Mouse (Mus musculus): Measurements from ENCODE around the gene Hmx3. TPM values are rescaled to one million over a fixed set of nuclear protein-coding genes. Genes with fewer than 3 reads are reported as not detected.

Hmx3 gene
- polyA plus RNA-seq, 1 experiment from 2014 or later = 0.33 TPM

- 53% methylated on average over 9 of the region's 9 CpGs for WGBS
- no peak for DNase-seq
- H3K4me2 ChIP-seq (ENCODE audit: low read length) = no peak overlapping the region
- H3K36me3 ChIP-seq (ENCODE audit: control insufficient read depth, insufficient read depth, low read length) = no peaks in the 10 kb centered on the region
- H3K27me3 ChIP-seq (ENCODE audit: control insufficient read depth, insufficient read depth, low read length) = no peaks in the 10 kb centered on the region
- no peaks in the 10 kb centered on the region for H3K9me3 ChIP-seq (ENCODE audit: control insufficient read depth, low read length)
- ATAC-seq (ENCODE audit: low FRiP score, low TSS enrichment) = no peak
- H3K9ac ChIP-seq (replicated peaks; ENCODE audit: low read length) = no peak overlapping the region
- no peak overlapping the region for H3K27ac ChIP-seq (replicated peaks; ENCODE audit: low read depth, low read length)
- no peaks in the 10 kb centered on the region for H3K4me1 ChIP-seq (ENCODE audit: control insufficient read depth, insufficient read depth, low read length)
- no peak overlapping the region for H3K4me3 ChIP-seq (replicated peaks; ENCODE audit: low read depth, low read length)
Observed at GRCm38 (mm10) chr7:131582178-131582577, 39.5 kb downstream of the Hmx3 start.

GRCm38 (mm10) chr7:131585551-131585950 is 42.9 kb downstream of the Hmx3 start:
- Histone ChIP-seq H3K9ac (replicated peaks; ENCODE audit: low read length) (no peak overlapping the region), H3K4me1 (ENCODE audit: control insufficient read depth, insufficient read depth, low read length) (no peaks in the 10 kb centered on the region), H3K4me3 (replicated peaks; ENCODE audit: low read depth, low read length) (no peak overlapping the region), H3K27me3 (ENCODE audit: control insufficient read depth, insufficient read depth, low read length) (no peaks in the 10 kb centered on the region), H3K9me3 (ENCODE audit: control insufficient read depth, low read length) (no peaks in the 10 kb centered on the region), H3K27ac (replicated peaks; ENCODE audit: low read depth, low read length) (no peak overlapping the region), H3K4me2 (ENCODE audit: low read length) (no peak overlapping the region), H3K36me3 (ENCODE audit: control insufficient read depth, insufficient read depth, low read length) (no peaks in the 10 kb centered on the region)
- ATAC-seq (ENCODE audit: low FRiP score, low TSS enrichment) (no peak), DNase-seq (no peak)
- 90% methylated on average over 5 of the region's 5 CpGs for WGBS

Other genes with a start within 250 kb of the Hmx3 start
- gene Cuzd1, start 220.6 kb upstream of the Hmx3 start, polyA plus RNA-seq (2014; fragmentation: Nextera tagmentation; extraction: Ambion mirVana) = not detected in 2 replicates
- not detected in 2 replicates for gene Fam24b, start 213.4 kb upstream of the Hmx3 start, polyA plus RNA-seq (2014; fragmentation: Nextera tagmentation; extraction: Ambion mirVana)
- 0.42 TPM in 1 of 2 replicates, not detected in the other for gene Fam24a, start 209.0 kb upstream of the Hmx3 start, polyA plus RNA-seq (2014; fragmentation: Nextera tagmentation; extraction: Ambion mirVana)
- gene 2310057M21Rik, start 180.1 kb upstream of the Hmx3 start, polyA plus RNA-seq (2014; fragmentation: Nextera tagmentation; extraction: Ambion mirVana) = 28.8 and 28.9 TPM in 2 replicates
- 42.8 and 46.3 TPM in 2 replicates for gene Pstk, start 171.7 kb upstream of the Hmx3 start, polyA plus RNA-seq (2014; fragmentation: Nextera tagmentation; extraction: Ambion mirVana)
- 15.6 and 22.8 TPM in 2 replicates for gene Ikzf5, start 132.3 kb upstream of the Hmx3 start, polyA plus RNA-seq (2014; fragmentation: Nextera tagmentation; extraction: Ambion mirVana)
- gene Acadsb, start 132.3 kb upstream of the Hmx3 start, polyA plus RNA-seq (2014; fragmentation: Nextera tagmentation; extraction: Ambion mirVana) = 99.3 and 125 TPM in 2 replicates
- 0.07 and 0.09 TPM in 2 replicates for gene Hmx2, start 5.9 kb downstream of the Hmx3 start, polyA plus RNA-seq (2014; fragmentation: Nextera tagmentation; extraction: Ambion mirVana)
- gene Bub3, start 17.4 kb downstream of the Hmx3 start, polyA plus RNA-seq (2014; fragmentation: Nextera tagmentation; extraction: Ambion mirVana) = 167 and 169 TPM in 2 replicates